Mouse (Mus musculus): ENCODE measurements around the gene Zfp3.

Gene Zfp3

GRCm38 (mm10) chr11:70763936-70764808, at the start of gene Zfp3:
Gene Zfp3 (plus strand): TSS chr11:70764209.
- DNase-seq (ENCODE audit: low spot score in 2 of 2) = peak; percentile 61 to 74

GRCm38 (mm10) chr11:70715832-70716231, 48.2 kb upstream of the Zfp3 start:
- DNase-seq (ENCODE audit: low spot score in 2 of 2) = no peak

- DNase-seq (ENCODE audit: low spot score in 2 of 2) = no peak
These were observed 45.5 kb upstream of the Zfp3 start for GRCm38 (mm10) chr11:70718481-70718880.

GRCm38 (mm10) chr11:70720567-70720966, 43.4 kb upstream of the Zfp3 start:
- no peak for DNase-seq (ENCODE audit: low spot score in 2 of 2)

- no peak for DNase-seq (ENCODE audit: low spot score in 2 of 2)
These were observed 42.9 kb upstream of the Zfp3 start for GRCm38 (mm10) chr11:70721072-70721471.

- DNase-seq (ENCODE audit: low spot score in 2 of 2) = no peak
These were observed 39.3 kb upstream of the Zfp3 start for GRCm38 (mm10) chr11:70724706-70725105.

GRCm38 (mm10) chr11:70726585-70726984, 37.4 kb upstream of the Zfp3 start:
- DNase-seq (ENCODE audit: low spot score in 2 of 2) = no peak

GRCm38 (mm10) chr11:70727385-70727784, 36.6 kb upstream of the Zfp3 start:
- no peak for DNase-seq (ENCODE audit: low spot score in 2 of 2)

- no peak for DNase-seq (ENCODE audit: low spot score in 2 of 2)
These were observed 33.5 kb upstream of the Zfp3 start for GRCm38 (mm10) chr11:70730427-70731038.

- DNase-seq (ENCODE audit: low spot score in 2 of 2) = no peak
These were observed 32.8 kb upstream of the Zfp3 start for GRCm38 (mm10) chr11:70731178-70731577.

- DNase-seq (ENCODE audit: low spot score in 2 of 2) = no peak
These were observed 30.8 kb upstream of the Zfp3 start for GRCm38 (mm10) chr11:70733256-70733655.

GRCm38 (mm10) chr11:70737749-70738148, 26.3 kb upstream of the Zfp3 start:
- no peak for DNase-seq (ENCODE audit: low spot score in 2 of 2)

GRCm38 (mm10) chr11:70741603-70742002, 22.4 kb upstream of the Zfp3 start:
- no peak for DNase-seq (ENCODE audit: low spot score in 2 of 2)

GRCm38 (mm10) chr11:70742117-70742516, 21.9 kb upstream of the Zfp3 start:
- DNase-seq (ENCODE audit: low spot score in 2 of 2) = no peak

- DNase-seq (ENCODE audit: low spot score in 2 of 2) = no peak
These were observed 21.2 kb upstream of the Zfp3 start for GRCm38 (mm10) chr11:70742581-70743459.

GRCm38 (mm10) chr11:70745636-70746035, 18.4 kb upstream of the Zfp3 start:
- DNase-seq (ENCODE audit: low spot score in 2 of 2) = no peak

GRCm38 (mm10) chr11:70747876-70748545, 16.0 kb upstream of the Zfp3 start:
- DNase-seq (ENCODE audit: low spot score in 2 of 2) = no peak

- no peak for DNase-seq (ENCODE audit: low spot score in 2 of 2)
These were observed 11.5 kb upstream of the Zfp3 start for GRCm38 (mm10) chr11:70752337-70753017.

GRCm38 (mm10) chr11:70753146-70753545, 10.9 kb upstream of the Zfp3 start:
- DNase-seq (ENCODE audit: low spot score in 2 of 2) = no peak

GRCm38 (mm10) chr11:70754476-70754875, 9.5 kb upstream of the Zfp3 start:
- DNase-seq (ENCODE audit: low spot score in 2 of 2) = no peak

GRCm38 (mm10) chr11:70754958-70755357, 9.1 kb upstream of the Zfp3 start:
- no peak for DNase-seq (ENCODE audit: low spot score in 2 of 2)
